Mouse (Mus musculus) cerebellum, postnatal 10 days (tissue): ENCODE measurements at regions not wholly inside any gene's neighbourhood (a gene's known extent, or its start where the extent isn't known, plus 50 kb on each side); places are given as distances from the start of the nearest gene placed in this dataset.

Source experiments
- DNase-seq, 2 experiments: peaks; one replicate each; pipeline ENCODE4 v3.0.0; 2021; ENCODE audit warnings: mixed read lengths in 2 of 2

DNA sequence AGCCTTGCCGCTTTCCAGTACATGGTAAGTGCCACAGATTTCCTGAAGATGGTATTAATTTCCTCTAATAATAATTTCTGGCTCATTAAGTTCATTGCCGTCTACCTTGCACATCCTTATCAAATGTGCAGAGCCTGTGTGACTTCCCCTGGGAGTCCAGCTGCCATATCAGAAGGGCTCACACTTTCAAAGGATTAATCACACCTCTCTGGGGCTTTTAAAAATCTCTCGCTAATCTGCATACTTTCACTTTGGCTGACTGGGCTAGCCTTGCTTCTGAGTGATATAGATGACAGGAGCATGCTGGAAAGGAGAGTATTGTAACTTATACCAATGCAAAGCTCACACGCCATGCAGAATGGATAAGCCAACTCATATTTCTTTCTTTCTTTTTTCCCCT, 282.8 kb downstream of the Efnb2 start:
- no peak for DNase-seq

- no peak for DNase-seq
Measured at GRCm38 (mm10) chr8:8376791-8377190, 284.3 kb downstream of the Efnb2 start.

DNA sequence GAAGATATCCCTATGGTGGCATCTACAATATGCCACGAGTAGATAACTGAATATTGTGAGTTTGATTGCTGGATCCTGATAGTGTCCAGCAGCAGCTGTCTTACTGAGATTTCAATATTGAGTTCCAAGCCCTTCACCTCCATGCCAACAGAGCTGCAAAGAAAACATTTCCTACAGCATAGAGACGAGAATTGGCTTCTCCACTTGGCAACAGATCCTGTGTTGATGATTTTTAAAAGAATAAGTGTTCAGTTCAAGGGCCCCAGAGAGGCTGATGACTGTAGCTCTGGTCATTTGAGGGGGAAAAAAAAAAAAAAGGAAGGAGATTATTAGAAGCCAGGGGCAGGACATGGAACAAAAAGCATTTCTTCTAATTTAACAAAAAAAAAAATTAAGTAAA, 284.7 kb downstream of the Efnb2 start:
- peak; percentile 24 to 28 for DNase-seq

- DNase-seq, result no peak
Measured at GRCm38 (mm10) chr8:8367282-8367871, 293.7 kb downstream of the Efnb2 start.

GRCm38 (mm10) chr8:8361941-8362537, 299.0 kb downstream of the Efnb2 start:
- no peak for DNase-seq

DNA sequence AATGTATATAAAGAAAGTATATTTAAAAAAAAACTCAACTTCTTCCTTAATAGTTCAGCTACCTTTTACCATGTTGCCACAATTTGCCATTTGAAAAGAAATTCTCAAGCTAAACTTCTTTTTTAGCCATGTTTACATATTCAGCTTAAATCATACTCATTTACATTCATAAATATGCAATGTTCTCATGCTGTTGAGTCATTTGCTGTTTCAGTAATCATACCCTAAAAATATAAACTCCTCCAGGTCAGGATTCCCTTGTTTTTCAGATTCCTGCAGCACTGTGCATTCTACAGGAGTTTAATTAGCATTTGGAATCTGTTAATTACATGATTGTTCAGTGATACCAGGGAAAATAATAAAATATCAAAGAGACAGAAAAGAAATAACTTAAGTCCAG, 300.5 kb downstream of the Efnb2 start:
- DNase-seq, result no peak

DNA sequence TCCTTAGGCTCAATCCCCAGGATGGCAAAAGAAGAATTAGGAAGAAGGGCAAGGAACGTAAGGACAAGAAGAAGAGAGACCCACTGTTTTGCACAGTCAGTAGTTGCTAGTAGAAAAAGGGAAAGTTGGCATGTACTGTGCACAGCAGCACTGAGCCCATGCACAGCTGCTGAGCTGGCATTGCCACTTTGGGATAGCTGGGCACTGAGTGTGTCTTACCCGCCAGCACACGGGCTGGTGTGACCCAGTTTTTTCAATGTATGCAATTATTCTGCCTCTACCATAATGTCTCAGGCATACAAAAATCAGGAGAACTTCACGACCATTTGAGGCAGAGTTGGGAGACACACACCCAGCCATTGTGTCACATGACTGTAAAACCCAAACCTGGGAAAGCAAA, 306.1 kb downstream of the Efnb2 start:
- DNase-seq, result no peak

DNA sequence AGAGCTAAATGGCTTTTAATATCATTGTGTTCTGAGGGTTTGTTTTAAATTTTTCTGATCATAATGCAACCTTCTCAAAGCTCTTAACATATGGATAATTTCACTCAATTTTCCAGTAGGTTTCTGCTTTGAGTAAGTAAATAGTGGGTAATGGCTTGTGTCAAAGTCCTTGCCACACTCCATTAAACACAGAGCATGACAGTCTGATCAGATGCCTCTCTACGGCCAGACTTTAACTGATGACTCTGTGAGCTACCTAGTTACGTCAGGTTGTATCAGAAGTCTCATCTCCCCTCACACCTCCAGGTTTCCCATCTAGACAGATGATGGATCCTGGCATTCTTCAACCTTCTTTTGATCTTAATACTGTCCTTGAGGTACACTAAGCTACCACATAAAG, 316.4 kb downstream of the Efnb2 start:
- no peak for DNase-seq

GRCm38 (mm10) chr8:8335256-8335972, 325.6 kb downstream of the Efnb2 start:
- peak in 1 of 2 experiments; percentile 6 for DNase-seq

DNA sequence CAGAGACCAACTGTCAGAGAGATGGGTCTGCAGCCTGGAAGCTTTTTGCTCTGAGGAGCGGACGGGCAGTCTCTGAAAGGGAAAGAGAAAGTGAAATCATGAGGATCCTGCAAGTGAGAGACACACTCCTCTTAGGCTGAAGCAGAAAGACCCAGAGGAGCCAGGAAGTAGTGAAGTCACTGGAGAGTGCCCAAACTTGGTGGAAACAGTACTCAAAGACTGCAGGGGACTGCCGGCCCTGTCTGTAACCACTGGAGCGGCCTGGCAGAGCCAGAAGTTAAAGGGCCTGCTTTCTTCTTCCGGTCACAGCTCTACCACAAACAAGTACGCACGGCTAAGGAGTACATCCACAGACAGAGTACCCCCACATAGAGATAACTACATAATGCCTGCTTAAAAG, 326.5 kb downstream of the Efnb2 start:
- DNase-seq, result peak in 1 of 2 experiments; percentile 17

DNA sequence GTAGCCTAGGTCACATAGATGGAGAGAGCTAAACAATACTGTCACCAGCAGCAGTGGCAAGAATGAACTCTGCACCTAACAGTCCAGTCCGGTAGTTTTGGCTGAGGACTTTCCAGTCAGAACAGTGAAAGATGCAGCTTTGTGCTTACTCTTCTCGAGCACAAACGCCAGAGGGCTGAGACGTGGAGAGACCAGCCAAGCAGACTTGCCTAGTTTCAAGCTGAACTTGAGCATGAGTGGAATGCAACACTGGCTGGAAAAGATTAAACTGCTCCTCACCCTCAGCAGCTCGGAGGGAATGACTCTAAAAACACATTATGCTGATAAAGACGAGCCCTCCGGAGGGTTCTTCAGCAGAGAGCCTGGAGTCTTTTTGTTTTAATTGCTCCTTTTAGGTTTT, 329.8 kb downstream of the Efnb2 start:
- no peak for DNase-seq

DNA sequence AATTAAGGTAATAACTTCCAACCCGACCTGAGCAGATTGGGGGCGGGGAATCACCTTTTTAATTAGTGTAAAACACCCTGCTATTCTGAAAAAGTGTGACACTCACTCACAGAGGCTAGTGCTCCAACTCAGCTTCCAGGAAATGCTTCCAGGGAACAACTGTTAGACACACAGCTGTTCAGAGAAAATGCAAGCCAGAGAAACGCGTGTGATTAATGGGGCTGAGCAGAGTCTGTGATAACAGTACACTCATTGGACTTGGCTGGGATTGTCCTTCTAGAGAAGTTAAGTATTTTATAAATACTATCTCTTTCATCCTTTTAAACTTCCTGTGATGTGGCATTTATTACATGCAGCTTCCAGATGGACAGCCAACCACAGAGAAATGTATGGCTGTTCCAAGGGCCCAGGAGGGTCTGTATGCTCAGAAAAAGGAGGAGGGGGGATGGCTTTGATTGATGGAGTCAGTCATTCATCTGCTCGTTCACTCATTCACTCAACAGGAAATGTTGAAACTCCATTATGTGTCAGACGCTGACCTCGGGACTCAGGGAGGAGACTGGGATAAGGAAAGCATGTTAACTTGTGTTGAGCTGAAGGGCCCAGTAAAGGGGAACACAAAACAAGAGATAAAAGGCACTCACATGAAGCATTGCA, 332.9 kb downstream of the Efnb2 start:
- DNase-seq, result no peak

GRCm38 (mm10) chr8:8326066-8326834, 334.8 kb downstream of the Efnb2 start:
- DNase-seq, result peak in 1 of 2 experiments; percentile 12

- DNase-seq, result no peak
Measured at GRCm38 (mm10) chr8:8325420-8325819, 335.6 kb downstream of the Efnb2 start.

- no peak for DNase-seq
Measured at GRCm38 (mm10) chr8:8324520-8324919, 336.5 kb downstream of the Efnb2 start.

- no peak for DNase-seq
Measured at GRCm38 (mm10) chr8:8308253-8308652, 352.8 kb downstream of the Efnb2 start.

GRCm38 (mm10) chr8:8307487-8307886, 353.6 kb downstream of the Efnb2 start:
- DNase-seq, result no peak

GRCm38 (mm10) chr8:8299965-8300767, 360.9 kb downstream of the Efnb2 start:
- DNase-seq, result no peak

DNA sequence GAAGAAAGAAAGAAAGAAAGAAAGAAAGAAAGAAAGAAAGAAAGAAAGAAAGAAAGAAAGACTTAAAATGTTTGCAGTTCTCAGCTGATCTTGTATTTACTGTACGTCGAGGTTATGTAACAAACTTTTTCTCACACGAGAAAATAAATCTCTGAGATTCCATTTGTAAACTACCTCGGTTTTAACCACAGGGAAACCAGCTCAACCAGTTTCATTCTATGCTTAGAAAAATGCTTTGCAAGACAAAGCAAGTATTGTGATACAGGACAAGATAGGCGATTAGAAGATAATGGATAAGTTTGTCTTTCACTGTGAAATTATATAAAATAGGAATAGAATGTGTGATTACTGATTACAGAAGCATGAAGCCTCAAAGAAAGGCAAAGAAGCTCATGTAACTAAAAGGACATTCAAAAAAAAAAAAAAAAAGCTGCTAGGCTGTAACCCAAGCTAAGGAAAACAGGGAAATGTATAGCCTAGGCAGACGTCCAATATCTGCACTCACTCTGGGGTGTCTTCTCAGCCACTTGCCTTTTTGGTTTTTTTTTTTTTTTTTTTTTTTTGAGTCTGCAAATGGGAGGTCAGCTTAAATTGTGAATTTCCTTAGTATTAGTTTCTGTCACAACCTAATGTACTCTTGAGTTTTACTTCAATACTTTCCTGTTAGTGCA, 368.3 kb downstream of the Efnb2 start:
- no peak for DNase-seq

DNA sequence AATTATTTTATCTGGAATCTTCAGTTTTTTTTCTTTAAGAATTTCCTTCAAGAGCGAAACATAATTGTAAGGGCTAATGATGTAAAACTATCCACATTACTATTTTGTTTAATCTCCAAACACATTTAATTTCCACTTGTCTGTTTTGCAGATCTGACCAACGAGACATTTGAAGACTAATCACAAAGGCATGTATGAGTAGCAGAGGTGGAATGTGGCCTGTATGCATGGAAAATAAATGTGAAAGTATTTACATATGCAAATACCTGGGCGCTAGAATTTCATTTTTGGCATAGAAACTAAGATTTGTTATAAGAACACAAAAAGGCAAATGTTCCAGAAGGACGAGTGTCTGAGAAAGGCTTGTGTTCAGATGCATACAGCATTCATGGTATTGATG, 375.2 kb downstream of the Efnb2 start:
- no peak for DNase-seq

DNA sequence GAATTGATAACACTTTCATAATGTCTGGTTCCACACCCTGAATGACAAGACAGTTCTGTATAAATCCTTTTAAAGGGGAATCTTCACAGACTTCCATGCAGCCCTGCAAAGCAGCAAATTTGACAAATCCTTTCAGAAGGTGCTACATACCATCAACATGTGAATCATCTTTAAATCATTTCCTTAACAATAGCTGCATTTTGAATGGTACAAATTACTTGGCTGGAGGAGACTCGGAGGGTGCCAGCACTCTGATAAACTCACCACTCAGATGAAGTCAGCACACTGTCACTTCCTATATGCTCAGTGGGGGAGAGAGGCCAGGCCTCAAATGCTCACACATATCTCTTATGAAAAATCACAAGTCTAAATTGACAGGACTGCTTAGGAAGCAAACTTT, 386.1 kb downstream of the Efnb2 start:
- peak; percentile 7 to 17 for DNase-seq
